Mouse (Mus musculus): ENCODE results near the gene C1qtnf6. TPM values are rescaled to one million over a fixed set of nuclear protein-coding genes. Genes with fewer than 3 reads are reported as not detected.

C1qtnf6 gene
- total and polyA plus RNA-seq, 2 experiments from 2014 or later: 6.1 to 10.2 TPM

DNA sequence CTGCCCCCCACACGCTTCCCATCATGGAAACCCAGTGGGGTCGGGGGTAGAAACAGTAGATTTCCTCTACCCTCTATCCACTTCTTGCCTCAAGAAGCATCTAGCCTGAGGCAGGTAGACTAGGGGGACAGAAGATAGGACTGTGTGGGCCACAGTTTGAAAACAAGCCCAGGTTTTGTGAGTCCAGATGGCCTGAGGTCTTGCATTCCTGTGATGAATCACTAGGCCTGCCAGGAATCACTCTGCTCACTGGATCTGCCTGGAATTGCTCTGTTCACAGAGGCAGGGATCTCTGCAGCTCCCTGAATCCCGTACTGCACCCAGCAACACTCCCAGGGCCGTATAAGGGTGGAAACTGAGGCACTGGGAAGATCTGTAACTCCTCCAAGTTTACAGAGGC is 47.9 kb downstream of the C1qtnf6 start:
- TF ChIP-seq CTCF (IDR thresholded peaks at IDR 0.05; ENCODE audit: low read depth): no peak
- Histone ChIP-seq H3K9me3 (ENCODE audit: low read length) (no peaks in the 10 kb centered on the region), H3K4me2 (ENCODE audit: low read depth, low read length) (no peak overlapping the region), H3K27me3 (ENCODE audit: insufficient read depth, low read length) (no peaks in the 10 kb centered on the region), H3K4me3 (ENCODE audit: low read length) (no peak overlapping the region), H3K4me1 (ENCODE audit: insufficient read depth, low read length) (no peaks in the 10 kb centered on the region), H3K9ac (replicated peaks; ENCODE audit: low read length) (no peak overlapping the region), H3K36me3 (ENCODE audit: insufficient read depth, low read length) (no peaks in the 10 kb centered on the region), H3K27ac (no peak overlapping the region)
- no peak for DNase-seq (ENCODE audit: low spot score)
- ATAC-seq: no peak
- WGBS: 74% methylated on average over 4 of the region's 4 CpGs

DNA sequence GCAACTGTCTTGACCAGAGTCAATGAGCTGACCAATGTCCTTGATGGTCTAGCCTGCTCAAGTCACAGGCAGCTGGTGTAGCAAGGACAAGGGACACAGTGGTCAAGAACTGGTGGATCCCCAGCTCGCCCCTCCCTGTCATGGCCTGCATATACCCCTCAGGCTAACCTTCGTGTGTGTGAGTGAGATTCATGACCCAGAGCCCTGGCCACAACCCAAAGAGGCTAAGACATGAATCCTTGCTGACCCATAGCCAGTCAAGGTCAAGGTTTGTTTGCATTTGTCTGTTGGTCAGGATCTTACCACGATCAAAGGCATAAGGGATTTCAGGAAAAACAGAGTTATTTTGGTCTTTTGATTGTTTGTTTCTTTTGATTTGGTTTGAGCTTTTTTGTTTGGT is 48.7 kb downstream of the C1qtnf6 start:
- Histone ChIP-seq H3K9me3 (ENCODE audit: low read length) (no peaks in the 10 kb centered on the region), H3K4me2 (ENCODE audit: low read depth, low read length) (no peak overlapping the region), H3K27ac (no peak overlapping the region), H3K36me3 (ENCODE audit: insufficient read depth, low read length) (no peaks in the 10 kb centered on the region), H3K4me3 (ENCODE audit: low read length) (no peak overlapping the region), H3K27me3 (ENCODE audit: insufficient read depth, low read length) (no peaks in the 10 kb centered on the region), H3K9ac (replicated peaks; ENCODE audit: low read length) (no peak overlapping the region), H3K4me1 (ENCODE audit: insufficient read depth, low read length) (no peaks in the 10 kb centered on the region)
- no peak for TF ChIP-seq CTCF (IDR thresholded peaks at IDR 0.05; ENCODE audit: low read depth)
- ATAC-seq (no peak), DNase-seq (ENCODE audit: low spot score) (no peak)
- WGBS: 77% methylated on average over 3 of the region's 3 CpGs

DNA sequence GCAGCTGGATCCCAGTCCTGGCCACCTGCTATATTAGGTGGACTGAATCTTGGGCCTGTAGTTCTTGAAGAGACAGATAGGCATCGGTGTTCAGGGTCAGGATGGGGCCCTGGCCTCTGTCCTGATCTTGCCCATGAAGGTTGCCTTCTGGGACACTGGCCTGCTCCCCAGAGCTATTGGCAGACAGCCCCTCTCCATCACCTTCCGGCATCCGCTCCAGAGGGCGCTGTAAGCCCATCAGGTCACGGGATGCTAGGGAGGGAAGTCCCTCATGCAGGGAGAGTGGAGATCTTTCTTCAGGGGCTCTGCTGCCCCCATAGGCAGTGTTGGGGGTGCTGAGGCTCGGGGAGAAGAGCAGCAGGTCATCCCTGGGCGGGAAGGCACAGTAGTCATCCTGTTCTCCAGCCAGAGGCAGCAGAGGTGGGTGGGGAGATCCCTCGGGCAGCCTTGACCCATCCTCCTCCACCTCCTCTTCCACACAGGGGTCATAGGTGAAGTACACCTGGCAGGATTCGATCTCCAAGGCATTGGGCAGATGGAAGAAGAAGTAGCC is 49.7 kb downstream of the C1qtnf6 start:
- DNase-seq (ENCODE audit: low spot score) (no peak), ATAC-seq (no peak)
- no peaks in the 10 kb centered on the region for H3K4me1 ChIP-seq (ENCODE audit: insufficient read depth, low read length)
- peak; percentile 25 for TF ChIP-seq CTCF (IDR thresholded peaks at IDR 0.05; ENCODE audit: low read depth)
- H3K9ac ChIP-seq (replicated peaks; ENCODE audit: low read length): no peak overlapping the region
- H3K4me2 ChIP-seq (ENCODE audit: low read depth, low read length): no peak overlapping the region
- no peak overlapping the region for H3K4me3 ChIP-seq (ENCODE audit: low read length)
- no peaks in the 10 kb centered on the region for H3K36me3 ChIP-seq (ENCODE audit: insufficient read depth, low read length)
- whole genome bisulfite sequencing: 62% methylated on average over 9 of the region's 9 CpGs
- H3K27me3 ChIP-seq (ENCODE audit: insufficient read depth, low read length): no peaks in the 10 kb centered on the region
- H3K9me3 ChIP-seq (ENCODE audit: low read length): no peaks in the 10 kb centered on the region
- no peak overlapping the region for H3K27ac ChIP-seq

DNA sequence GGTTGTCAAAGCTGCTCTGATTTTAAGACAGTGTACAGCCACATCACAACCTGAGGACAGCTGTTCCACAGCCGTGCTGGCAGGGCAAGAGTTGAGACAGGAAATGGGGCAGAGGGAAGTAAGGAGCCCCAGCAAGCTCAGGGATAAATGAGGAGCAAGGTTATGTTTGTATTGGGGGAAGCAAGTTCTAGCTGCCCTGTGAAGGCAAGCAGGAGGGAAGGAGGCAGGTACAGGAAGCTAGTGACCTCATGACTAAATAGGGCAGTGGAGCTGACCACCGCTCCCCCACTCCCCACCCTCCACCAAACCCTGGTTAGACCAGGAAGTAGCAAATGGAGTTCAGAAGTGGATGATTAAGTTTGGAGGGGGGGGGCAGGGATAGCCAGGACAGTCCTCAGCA is 50.2 kb downstream of the C1qtnf6 start:
- WGBS: 90% methylated on average over 2 of the region's 2 CpGs
- no peak for TF ChIP-seq CTCF (IDR thresholded peaks at IDR 0.05; ENCODE audit: low read depth)
- Histone ChIP-seq H3K9me3 (ENCODE audit: low read length) (no peaks in the 10 kb centered on the region), H3K27ac (no peak overlapping the region), H3K4me1 (ENCODE audit: insufficient read depth, low read length) (no peaks in the 10 kb centered on the region), H3K36me3 (ENCODE audit: insufficient read depth, low read length) (no peaks in the 10 kb centered on the region), H3K4me2 (ENCODE audit: low read depth, low read length) (no peak overlapping the region), H3K4me3 (ENCODE audit: low read length) (no peak overlapping the region), H3K9ac (replicated peaks; ENCODE audit: low read length) (no peak overlapping the region), H3K27me3 (ENCODE audit: insufficient read depth, low read length) (no peaks in the 10 kb centered on the region)
- DNase-seq (ENCODE audit: low spot score) (no peak), ATAC-seq (no peak)

DNA sequence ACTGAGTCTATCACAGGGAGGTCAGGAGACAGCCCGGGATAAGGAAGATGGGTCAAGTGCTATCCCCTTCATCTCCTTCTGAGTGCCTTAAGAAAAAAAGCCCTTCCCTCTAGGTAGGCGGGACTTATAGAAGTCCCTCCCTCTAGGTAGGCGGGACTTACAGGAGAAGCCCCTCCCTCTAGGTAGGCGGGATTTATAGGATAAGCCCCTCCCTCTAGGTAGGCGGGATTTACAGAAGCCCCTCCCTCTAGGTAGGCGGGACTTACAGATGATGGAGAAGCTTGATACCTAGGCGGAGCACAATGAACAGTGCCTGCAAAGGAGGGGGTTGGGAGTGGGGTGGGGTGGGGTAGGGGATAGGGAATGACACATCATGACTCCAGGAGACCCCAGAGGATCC is 51.1 kb downstream of the C1qtnf6 start:
- Histone ChIP-seq H3K4me3 (ENCODE audit: low read length) (no peak overlapping the region), H3K9me3 (ENCODE audit: low read length) (no peaks in the 10 kb centered on the region), H3K36me3 (ENCODE audit: insufficient read depth, low read length) (no peaks in the 10 kb centered on the region), H3K9ac (replicated peaks; ENCODE audit: low read length) (no peak overlapping the region), H3K27me3 (ENCODE audit: insufficient read depth, low read length) (no peaks in the 10 kb centered on the region), H3K4me1 (ENCODE audit: insufficient read depth, low read length) (no peaks in the 10 kb centered on the region), H3K4me2 (ENCODE audit: low read depth, low read length) (no peak overlapping the region), H3K27ac (no peak overlapping the region)
- ATAC-seq: no peak
- no peak for TF ChIP-seq CTCF (IDR thresholded peaks at IDR 0.05; ENCODE audit: low read depth)
- 76% methylated on average over 7 of the region's 7 CpGs for WGBS
- no peak for DNase-seq (ENCODE audit: low spot score)

DNA sequence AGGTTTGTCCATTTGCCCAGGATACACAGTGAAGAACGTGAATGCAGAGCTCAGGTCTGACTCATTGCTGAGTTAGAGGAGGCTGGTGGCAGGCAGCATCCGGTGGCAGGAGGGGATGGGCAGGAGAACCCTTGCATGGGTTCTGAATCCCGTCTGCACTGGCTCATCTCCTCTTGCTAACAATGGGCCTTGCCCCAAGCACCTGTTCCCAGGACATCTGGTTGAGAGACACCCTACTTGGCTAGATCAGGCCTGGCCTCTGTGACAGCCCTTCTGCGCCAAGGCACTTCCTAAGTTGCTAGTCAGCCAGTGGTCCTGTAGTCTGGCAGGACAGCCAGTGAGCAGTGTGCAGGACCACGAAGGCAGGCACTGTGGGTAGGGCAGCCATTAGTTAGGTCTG is 51.7 kb downstream of the C1qtnf6 start:
- Histone ChIP-seq H3K36me3 (ENCODE audit: insufficient read depth, low read length) (no peaks in the 10 kb centered on the region), H3K27ac (no peak overlapping the region), H3K4me1 (ENCODE audit: insufficient read depth, low read length) (no peaks in the 10 kb centered on the region), H3K4me2 (ENCODE audit: low read depth, low read length) (no peak overlapping the region), H3K9ac (replicated peaks; ENCODE audit: low read length) (no peak overlapping the region), H3K9me3 (ENCODE audit: low read length) (no peaks in the 10 kb centered on the region), H3K4me3 (ENCODE audit: low read length) (no peak overlapping the region), H3K27me3 (ENCODE audit: insufficient read depth, low read length) (no peaks in the 10 kb centered on the region)
- 73% methylated on average over 5 of the region's 5 CpGs for WGBS
- ATAC-seq (no peak), DNase-seq (ENCODE audit: low spot score) (no peak)
- TF ChIP-seq CTCF (IDR thresholded peaks at IDR 0.05; ENCODE audit: low read depth): no peak

DNA sequence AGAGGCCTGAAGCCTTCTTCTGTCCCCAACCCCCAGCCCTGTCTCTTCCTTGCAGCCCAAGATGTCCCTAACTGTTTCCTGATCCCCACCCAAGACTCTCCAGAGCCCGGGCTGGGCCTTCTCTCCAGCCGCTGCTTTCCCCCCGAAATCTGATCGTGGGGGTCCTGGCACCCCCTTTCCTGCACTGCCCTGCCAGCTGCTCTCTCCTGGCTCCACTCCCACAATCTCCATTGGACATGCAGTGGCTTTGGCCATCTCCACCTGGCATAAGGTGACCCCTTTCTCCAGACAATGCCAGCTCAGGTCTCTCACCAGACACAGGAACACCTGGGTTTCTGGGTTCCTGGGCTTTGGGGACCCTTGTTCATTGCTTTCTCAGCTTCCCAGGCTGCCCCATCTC is 53.1 kb downstream of the C1qtnf6 start:
- H3K4me3 ChIP-seq (ENCODE audit: low read length): no peak overlapping the region
- no peak for ATAC-seq
- no peak for TF ChIP-seq CTCF (IDR thresholded peaks at IDR 0.05; ENCODE audit: low read depth)
- H3K9ac ChIP-seq (replicated peaks; ENCODE audit: low read length): no peak overlapping the region
- no peaks in the 10 kb centered on the region for H3K36me3 ChIP-seq (ENCODE audit: insufficient read depth, low read length)
- H3K4me1 ChIP-seq (ENCODE audit: insufficient read depth, low read length): no peaks in the 10 kb centered on the region
- H3K4me2 ChIP-seq (ENCODE audit: low read depth, low read length): no peak overlapping the region
- WGBS: 67% methylated on average over 4 of the region's 4 CpGs
- H3K27me3 ChIP-seq (ENCODE audit: insufficient read depth, low read length): no peaks in the 10 kb centered on the region
- no peak overlapping the region for H3K27ac ChIP-seq
- no peak for DNase-seq (ENCODE audit: low spot score)
- H3K9me3 ChIP-seq (ENCODE audit: low read length): no peaks in the 10 kb centered on the region
